Mouse (Mus musculus) limb, embryonic 15.5 days (tissue): ENCODE measurements around the gene Ankrd54. TPM values are rescaled to one million over a fixed set of nuclear protein-coding genes. Genes with fewer than 3 reads are reported as not detected.
"Not testable (repeated sequence)": the region's sequence is repeated elsewhere in the genome, so short reads cannot be mapped to it uniquely, and the experiment has no call there.

Source experiments
- ATAC-seq: fragments of 200-750 bp; cut with Nextera tagmentation; 2 replicates; pipeline ENCODE4 v1.8.0; 2017; ENCODE audit warnings: low read depth, moderate TSS enrichment; ENCODE audit not compliant: insufficient number of reproducible peaks, low FRiP score, low TSS enrichment
- H3K27ac ChIP-seq: fragments of 300-500 bp; sonication (generic); 2 replicates; pipeline ENCODE4 v1.5.1; 2015; ENCODE audit warnings: moderate library complexity, mild to moderate bottlenecking, inconsistent platforms
- H3K27me3 ChIP-seq: fragments of 300-500 bp; sonication (generic); 2 replicates; pipeline ENCODE4 v1.6.1; 2015; ENCODE audit warnings: inconsistent platforms
- H3K36me3 ChIP-seq: fragments of 300-500 bp; sonication (generic); 2 replicates; pipeline ENCODE4 v1.6.1; 2015; ENCODE audit warnings: inconsistent platforms
- H3K4me1 ChIP-seq: fragments of 300-500 bp; sonication (generic); 2 replicates; pipeline ENCODE4 v1.6.1; 2015; ENCODE audit warnings: inconsistent platforms
- H3K4me2 ChIP-seq: fragments of 300-500 bp; sonication (generic); 2 replicates; pipeline ENCODE4 v1.6.1; 2015; ENCODE audit warnings: mild to moderate bottlenecking, inconsistent platforms
- H3K4me3 ChIP-seq: fragments of 300-500 bp; sonication (generic); 2 replicates; pipeline ENCODE4 v1.5.1; 2015; ENCODE audit warnings: mild to moderate bottlenecking, inconsistent platforms
- H3K9ac ChIP-seq: fragments of 300-500 bp; sonication (generic); 2 replicates; pipeline ENCODE4 v1.6.1; 2015; ENCODE audit warnings: inconsistent platforms
- H3K9me3 ChIP-seq: fragments of 300-500 bp; sonication (generic); 2 replicates; pipeline ENCODE4 v1.6.1; 2016; ENCODE audit warnings: inconsistent platforms
- WGBS: fragments of 180-500 bp; shearing (Covaris S2); methylation state at CpG from one replicate; pipeline ENCODE4 v1.1.7; 2015; 5-methylcytosine and 5-hydroxymethylcytosine counted together
- polyA plus RNA-seq: library from polyadenylated mRNA; unstranded; fragments of >200 nt; fragmentation: Nextera tagmentation; extraction: Ambion mirVana; gene quantifications from 2 replicates; pipeline ENCODE4 v1.2.1, GENCODE M21; 2015

Gene Ankrd54
- polyA plus RNA-seq, 1 experiment from 2014 or later = 43.9 TPM

DNA sequence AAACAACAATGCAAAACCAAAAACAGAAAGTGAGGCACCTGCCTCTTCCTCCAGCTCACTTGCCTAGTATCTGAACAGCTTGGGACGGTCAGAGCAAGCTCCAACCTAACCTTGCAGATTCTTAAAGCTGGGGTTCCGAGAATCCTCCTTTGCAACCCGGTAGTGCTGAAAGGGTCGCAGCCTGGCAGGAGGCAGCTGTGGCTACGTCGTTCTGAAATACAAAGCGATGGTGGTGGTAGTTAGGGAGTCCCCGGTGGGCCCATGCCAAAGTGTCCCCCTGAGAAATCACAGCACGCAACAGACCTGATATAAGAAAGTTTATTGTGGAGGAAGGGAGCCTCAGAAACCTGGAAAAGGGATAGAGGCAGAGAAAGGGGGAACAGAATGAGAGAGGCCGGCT lies 24.4 kb downstream of the Ankrd54 start:
- ATAC-seq = no peak
- Histone ChIP-seq H3K9ac (no peak overlapping the region), H3K4me2 (no peak overlapping the region), H3K27ac (no peak overlapping the region; the same call in 1 of the 2 replicates), H3K4me1 (peaks cover 48% of the 10 kb centered on the region), H3K9me3 (no peaks in the 10 kb centered on the region), H3K27me3 (peaks cover 31% of the 10 kb centered on the region), H3K36me3 (peaks cover 27% of the 10 kb centered on the region), H3K4me3 (no peak overlapping the region)
- WGBS = 69% methylated on average over 10 of the region's 10 CpGs

DNA sequence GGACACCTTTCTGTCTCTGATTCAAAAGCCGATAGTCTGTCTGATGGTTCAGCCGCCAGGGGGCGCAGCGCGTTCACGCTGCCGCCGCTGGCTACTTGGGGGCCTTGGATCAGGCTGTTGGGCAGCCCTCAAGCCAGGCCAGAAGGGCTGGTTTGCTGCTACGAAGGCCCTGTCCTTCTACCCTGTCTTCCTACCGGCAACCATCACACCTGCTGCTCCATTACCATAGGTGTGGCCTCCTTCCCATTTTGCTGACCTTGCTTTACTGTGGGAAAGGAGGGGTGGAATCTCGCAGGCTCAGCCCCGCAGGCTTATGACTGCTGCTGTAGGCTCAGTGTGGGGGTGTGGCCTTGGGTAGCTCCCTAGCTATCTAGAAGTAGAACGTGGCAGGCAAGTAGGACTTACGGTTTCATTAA lies 24.8 kb downstream of the Ankrd54 start:
- 7% methylated on average over 14 of the region's 14 CpGs for WGBS
- Histone ChIP-seq H3K9me3 (no peaks in the 10 kb centered on the region), H3K4me2 (peak overlapping the region; percentile 29; the same call in 1 of the 2 replicates), H3K36me3 (peaks cover 27% of the 10 kb centered on the region), H3K4me3 (no peak overlapping the region), H3K27me3 (peaks cover 27% of the 10 kb centered on the region), H3K9ac (no peak overlapping the region), H3K4me1 (peaks cover 44% of the 10 kb centered on the region), H3K27ac (no peak overlapping the region)
- no peak for ATAC-seq

DNA sequence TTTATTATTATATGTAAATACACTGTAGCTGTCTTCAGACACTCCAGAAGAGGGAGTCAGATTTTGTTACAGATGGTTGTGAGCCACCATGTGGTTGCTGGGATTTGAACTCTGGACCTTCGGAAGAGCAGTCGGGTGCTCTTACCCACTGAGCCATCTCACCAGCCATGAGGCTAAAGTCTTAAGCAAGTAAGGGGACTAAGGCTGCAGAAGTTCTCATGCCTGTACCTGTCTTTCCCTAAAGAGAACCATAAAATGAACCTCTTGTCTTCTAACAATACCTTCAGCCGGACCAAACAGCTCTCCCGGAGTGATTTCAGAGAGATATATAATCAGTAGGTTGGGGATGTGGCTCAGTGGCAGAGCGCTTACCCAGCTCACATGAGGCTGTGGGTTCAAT lies 30.8 kb downstream of the Ankrd54 start:
- ATAC-seq, H3K4me2 ChIP-seq, H3K9me3 ChIP-seq, H3K27ac ChIP-seq, H3K4me3 ChIP-seq, H3K9ac ChIP-seq, H3K27me3 ChIP-seq: not testable (repeated sequence)
- 89% methylated on average over 5 of the region's 5 CpGs for WGBS
- peaks cover 19% of the 10 kb centered on the region for H3K4me1 ChIP-seq
- peaks cover 21% of the 10 kb centered on the region for H3K36me3 ChIP-seq

DNA sequence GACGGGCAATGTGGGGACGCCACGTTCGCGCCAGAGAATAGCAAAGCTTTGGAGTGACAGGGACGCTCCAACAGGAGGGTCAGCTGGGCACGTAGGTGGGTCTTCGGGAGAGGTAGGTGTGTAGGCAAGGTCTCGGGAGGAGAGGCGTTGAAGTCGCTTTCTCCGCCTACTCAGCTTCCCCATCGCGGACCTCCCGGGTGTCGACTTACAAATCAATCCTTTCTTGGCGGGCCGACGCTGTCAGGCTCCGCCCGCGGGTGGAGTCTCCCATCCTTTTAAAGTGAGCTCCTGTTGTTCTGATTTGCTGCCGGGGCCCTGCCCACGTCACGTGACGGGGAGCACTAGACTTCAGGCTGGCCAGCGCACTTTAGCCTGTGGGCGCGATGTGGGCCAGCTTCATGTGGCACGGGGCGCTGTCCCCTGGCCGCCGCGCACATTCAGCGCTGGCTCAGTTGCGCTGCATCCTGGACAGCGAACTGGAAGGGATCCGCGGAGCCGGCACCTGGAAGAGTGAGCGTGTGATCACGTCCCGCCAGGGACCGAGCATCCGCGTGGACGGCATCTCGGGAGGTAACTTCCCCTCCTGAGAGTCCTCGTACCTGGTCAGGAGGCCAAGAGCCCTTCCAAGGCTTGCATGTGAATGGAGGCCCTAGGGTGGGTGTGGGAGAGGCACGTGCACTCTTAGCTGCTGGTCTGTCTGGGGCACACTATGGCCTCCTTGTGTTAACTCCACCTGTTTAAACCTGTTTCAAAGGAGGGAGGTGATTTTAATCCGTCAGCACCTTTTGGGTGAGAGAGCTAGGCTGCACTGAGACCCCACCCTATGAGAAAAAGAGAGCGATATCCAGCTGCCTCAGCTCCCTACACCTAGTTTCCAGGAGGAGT lies 31.9 kb downstream of the Ankrd54 start:
- Histone ChIP-seq H3K27ac (peak overlapping the region; percentile 98), H3K27me3 (no peaks in the 10 kb centered on the region), H3K4me3 (peak overlapping the region; percentile 79), H3K4me1 (peaks cover 29% of the 10 kb centered on the region), H3K9me3 (no peaks in the 10 kb centered on the region), H3K9ac (peak overlapping the region; percentile 95), H3K36me3 (peaks cover 10% of the 10 kb centered on the region), H3K4me2 (peak overlapping the region; percentile 95)
- under 1% methylated on average over 52 of the region's 52 CpGs for WGBS
- ATAC-seq = peak; percentile 77

DNA sequence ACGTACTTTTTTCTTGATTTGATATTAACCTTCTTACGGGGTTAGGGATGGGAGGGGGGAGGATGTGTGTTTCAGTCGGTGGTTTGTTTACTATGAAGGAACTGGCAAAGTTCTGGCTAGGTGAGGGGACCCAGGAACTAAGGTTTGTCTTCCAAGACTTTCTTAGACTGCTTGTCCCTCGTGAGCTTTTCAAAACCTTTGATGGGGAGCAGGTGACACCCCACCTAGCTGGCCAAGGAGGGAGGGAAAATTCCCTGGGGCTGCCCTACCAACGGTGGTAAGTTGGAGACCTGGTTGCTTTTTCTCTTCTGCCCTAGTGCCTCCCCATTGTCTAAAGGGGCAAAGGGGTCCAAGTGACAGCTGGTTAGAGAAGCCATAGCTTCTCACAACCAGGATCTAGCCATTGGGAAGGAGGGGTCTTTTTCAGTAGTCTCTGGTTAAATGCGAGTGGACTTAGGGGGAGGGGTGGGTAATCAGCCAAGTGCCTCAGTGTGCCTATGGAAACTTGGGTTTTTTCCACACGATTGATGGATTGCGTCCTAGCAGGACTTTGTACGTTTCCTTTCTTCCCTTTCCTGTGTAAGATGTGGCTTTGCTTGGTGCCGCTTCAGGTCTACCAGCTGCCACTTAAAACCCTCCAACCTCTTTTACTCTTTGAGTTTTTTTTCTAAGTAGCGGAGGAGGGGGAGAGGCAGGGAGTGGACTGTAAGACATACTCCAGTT lies 33.0 kb downstream of the Ankrd54 start:
- Histone ChIP-seq H3K27ac (peak overlapping the region; percentile 98), H3K9ac (peak overlapping the region; percentile 95), H3K27me3 (no peaks in the 10 kb centered on the region), H3K36me3 (no peaks in the 10 kb centered on the region), H3K9me3 (no peaks in the 10 kb centered on the region), H3K4me1 (peaks cover 34% of the 10 kb centered on the region), H3K4me2 (peak overlapping the region; percentile 95), H3K4me3 (peak overlapping the region; percentile 79)
- ATAC-seq = no peak
- 5% methylated on average over 11 of the region's 11 CpGs for WGBS

DNA sequence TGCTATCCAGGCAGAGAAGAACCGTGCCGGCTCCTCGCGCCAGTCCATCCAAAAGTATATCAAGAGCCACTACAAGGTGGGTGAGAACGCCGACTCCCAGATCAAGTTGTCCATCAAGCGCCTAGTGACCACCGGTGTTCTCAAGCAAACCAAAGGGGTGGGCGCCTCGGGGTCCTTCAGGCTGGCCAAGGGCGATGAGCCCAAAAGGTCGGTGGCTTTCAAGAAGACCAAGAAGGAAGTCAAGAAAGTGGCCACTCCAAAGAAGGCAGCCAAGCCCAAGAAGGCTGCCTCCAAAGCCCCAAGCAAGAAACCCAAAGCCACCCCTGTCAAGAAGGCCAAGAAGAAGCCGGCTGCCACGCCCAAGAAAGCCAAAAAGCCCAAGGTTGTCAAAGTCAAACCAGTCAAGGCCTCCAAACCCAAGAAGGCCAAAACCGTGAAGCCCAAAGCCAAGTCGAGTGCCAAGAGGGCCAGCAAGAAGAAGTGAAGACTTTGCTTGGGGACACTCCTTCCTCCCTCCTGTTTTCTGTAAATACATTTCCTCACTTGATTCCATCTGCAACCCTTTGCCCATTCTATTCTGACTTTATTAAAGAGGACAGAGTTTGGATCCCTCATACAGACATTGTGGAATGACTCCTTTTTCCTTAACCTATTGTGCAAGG lies 33.7 kb downstream of the Ankrd54 start:
- Histone ChIP-seq H3K36me3 (no peaks in the 10 kb centered on the region), H3K9me3 (no peaks in the 10 kb centered on the region), H3K27ac (peak overlapping the region; percentile 98), H3K4me2 (peak overlapping the region; percentile 95), H3K27me3 (no peaks in the 10 kb centered on the region), H3K9ac (peak overlapping the region; percentile 95), H3K4me3 (peak overlapping the region; percentile 79), H3K4me1 (peaks cover 34% of the 10 kb centered on the region)
- no peak for ATAC-seq
- 16% methylated on average over 16 of the region's 16 CpGs for WGBS

DNA sequence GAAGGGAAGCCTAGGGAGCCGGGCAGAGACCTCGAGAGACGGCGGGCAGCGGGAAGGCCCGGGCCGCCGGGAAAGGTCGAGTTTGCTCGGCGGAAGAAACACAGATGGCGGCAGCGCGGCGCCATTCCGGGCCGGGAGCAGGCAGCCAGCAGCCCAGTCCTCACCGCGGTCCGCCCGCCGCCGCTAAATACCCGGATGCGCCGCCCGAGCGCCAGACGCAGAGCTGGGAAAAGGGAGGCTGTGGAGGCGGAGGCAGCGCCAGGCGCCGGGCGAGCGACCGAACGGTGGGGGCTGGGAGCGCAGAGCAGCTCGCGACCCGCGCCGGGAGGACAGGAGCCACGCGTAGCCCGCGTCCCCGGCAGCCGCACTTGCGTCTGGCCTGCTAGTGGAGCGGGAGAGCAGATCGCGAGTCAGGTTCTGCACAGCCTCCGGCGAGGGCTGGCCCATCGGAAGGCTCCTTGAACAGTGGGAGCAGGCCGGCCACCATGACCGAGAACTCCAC lies 34.4 kb downstream of the Ankrd54 start, which contains the start of gene H1f0:
TSS of gene H1f0 (plus strand) at position 214 of the 502 bp plus-strand sequence.
- peak within 1 kb of the TSS; percentile 95 for H3K9ac ChIP-seq
- no peaks in the 10 kb centered on the region for H3K36me3 ChIP-seq
- ATAC-seq = peak; percentile 77
- H3K4me2 ChIP-seq = peak within 1 kb of the TSS; percentile 95
- peak within 1 kb of the TSS; percentile 79 for H3K4me3 ChIP-seq
- H3K9me3 ChIP-seq = no peaks in the 10 kb centered on the region
- peaks cover 34% of the 10 kb centered on the region for H3K4me1 ChIP-seq
- 0% methylated on average over 49 of the region's 58 CpGs for WGBS
- H3K27me3 ChIP-seq = no peaks in the 10 kb centered on the region
- H3K27ac ChIP-seq = peak within 1 kb of the TSS; percentile 98

DNA sequence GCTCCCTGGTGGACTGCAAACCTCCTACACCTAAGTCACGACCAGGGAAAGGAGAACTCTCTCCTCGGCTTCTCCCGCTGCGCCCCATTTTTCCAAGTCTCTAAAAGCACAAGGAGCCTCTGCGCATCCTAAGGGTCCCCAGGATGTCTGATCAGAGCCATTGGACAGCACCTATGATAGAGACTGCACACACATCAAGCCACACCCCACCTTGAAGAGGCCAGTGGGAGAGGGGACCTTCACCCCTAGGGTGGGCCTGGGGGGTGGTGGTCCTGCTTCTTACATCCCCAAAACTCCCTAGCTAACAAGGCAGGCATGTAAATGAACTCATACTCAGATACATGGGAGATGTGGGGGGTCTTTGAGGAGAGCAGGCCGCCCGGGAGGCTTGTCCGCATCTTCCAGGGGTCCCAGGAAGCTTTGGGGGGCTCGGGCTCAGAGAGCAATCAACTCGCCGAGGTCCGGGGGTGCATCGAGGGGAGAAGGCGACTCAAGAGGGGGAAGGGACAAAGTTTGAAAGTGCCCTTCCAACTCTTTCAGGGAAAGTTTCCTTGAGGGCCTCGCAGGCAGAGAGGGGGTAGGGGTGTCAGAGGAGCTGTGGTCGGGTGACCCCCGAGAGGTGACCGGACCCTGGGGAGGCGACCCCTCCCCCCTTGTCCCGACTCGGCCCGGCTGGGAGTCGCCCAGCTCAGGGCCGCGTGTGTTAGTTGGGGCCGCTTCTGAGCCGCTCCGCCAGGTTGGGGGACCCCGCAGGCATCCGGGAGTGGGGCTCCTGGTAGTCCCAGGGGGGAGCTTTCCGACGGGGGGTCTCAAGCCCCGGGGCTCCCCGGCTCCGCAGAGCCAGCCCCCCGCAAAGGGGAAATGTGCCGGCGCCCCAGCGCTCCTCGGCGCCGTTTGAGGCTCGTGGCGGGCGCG lies 35.1 kb downstream of the Ankrd54 start:
- Histone ChIP-seq H3K4me1 (peaks cover 37% of the 10 kb centered on the region), H3K4me3 (peak overlapping the region; percentile 79), H3K27ac (peak overlapping the region; percentile 98), H3K27me3 (no peaks in the 10 kb centered on the region), H3K36me3 (no peaks in the 10 kb centered on the region), H3K4me2 (peak overlapping the region; percentile 95), H3K9me3 (no peaks in the 10 kb centered on the region), H3K9ac (peak overlapping the region; percentile 95)
- WGBS = 6% methylated on average over 43 of the region's 46 CpGs
- no peak for ATAC-seq

DNA sequence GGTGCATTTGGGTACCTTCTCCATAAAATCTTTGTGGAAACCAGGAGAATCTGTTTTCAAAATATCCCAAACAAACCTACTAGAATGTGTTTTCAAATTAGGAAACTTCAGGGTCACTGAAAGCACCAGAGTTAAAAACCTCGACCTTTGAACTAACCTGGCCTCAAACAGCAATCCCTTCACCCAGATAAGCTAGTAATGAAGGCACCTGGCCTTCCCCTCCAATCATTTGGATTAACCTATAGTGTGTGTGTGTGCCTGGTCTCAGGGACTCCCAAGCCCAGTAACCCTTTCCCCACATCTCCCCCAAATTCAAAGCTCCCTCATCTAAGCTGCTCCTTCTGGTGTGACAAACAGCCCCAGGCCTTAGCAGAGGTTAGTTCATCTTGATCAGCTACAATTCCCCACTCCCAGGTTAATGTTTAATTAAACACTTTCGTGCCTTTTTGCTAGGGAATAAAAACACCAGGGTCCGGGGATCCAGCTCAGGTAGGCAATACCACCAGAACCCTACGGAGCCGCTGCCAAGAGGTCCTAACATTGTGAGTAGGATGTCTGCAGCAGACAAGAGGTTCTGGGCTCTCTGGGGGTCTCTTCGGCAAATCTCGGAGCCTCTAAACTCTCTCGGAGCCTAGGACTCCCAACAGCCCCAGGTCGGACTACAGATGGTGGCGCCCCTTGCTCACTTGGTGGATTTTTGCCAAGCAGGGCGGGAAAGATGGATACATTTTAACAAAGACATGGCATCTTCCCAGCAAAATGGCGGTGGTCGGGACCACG lies 36.0 kb downstream of the Ankrd54 start:
- Histone ChIP-seq H3K4me1 (peaks cover 34% of the 10 kb centered on the region), H3K27me3 (no peaks in the 10 kb centered on the region)
- no peak for ATAC-seq

DNA sequence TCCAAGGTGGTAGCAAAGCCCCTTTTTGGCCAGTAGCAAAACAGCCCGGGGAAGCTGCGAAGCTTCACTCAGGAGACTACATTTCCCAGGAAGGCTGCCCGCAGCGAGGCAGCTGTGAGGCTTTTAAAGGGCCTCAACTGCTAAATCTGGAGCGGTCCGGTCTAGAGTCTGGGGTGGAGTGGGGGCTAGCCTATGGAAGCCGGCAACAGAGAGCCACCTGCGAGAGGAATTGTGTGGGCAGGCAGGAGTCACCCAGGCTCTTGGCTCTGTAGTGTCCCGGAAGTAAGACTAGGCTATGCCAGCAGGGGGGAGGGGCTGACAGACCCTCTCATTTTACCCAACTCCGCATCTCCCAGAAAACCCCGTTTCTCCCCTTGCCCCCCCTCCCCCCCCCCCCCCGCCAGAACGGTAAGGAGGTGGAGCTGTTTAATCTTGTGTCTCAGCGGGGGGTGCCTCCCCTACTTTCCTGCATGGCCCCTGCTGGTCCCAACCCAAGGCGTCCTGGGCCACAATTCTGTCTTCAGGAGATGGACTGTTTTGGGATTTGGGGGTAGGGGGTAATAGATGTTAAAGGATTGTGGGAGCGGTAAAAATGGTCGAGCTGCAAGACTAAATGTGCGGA lies 36.9 kb downstream of the Ankrd54 start:
- ATAC-seq = no peak
- H3K27ac ChIP-seq = no peak overlapping the region
- H3K4me3 ChIP-seq = 0 out of 2 replicates have a peak overlapping the region, but pooled peaks have one; percentile 4
- H3K27me3 ChIP-seq = no peaks in the 10 kb centered on the region
- H3K4me2 ChIP-seq = peak overlapping the region; percentile 29; the same call in 1 of the 2 replicates
- H3K9me3 ChIP-seq = no peaks in the 10 kb centered on the region
- H3K36me3 ChIP-seq = no peaks in the 10 kb centered on the region
- WGBS = 15% methylated on average over 15 of the region's 18 CpGs
- H3K9ac ChIP-seq = 0 out of 2 replicates have a peak overlapping the region, but pooled peaks have one; percentile 14
- H3K4me1 ChIP-seq = peaks cover 25% of the 10 kb centered on the region

More for the DNA sequence above, 36.0 kb downstream of the Ankrd54 start:
- 46% methylated on average over 14 of the region's 14 CpGs for WGBS
- Histone ChIP-seq H3K4me3 (peak overlapping the region; percentile 79), H3K9me3 (no peaks in the 10 kb centered on the region), H3K4me2 (peak overlapping the region; percentile 95), H3K36me3 (no peaks in the 10 kb centered on the region), H3K27ac (peak overlapping the region; percentile 98; the same call in 1 of the 2 replicates), H3K9ac (no peak overlapping the region; the same call in 1 of the 2 replicates)
